Mouse (Mus musculus): ENCODE measurements around the gene Fgb. TPM values are rescaled to one million over a fixed set of nuclear protein-coding genes. Genes with fewer than 3 reads are reported as not detected.

Gene Fgb
- polyA plus RNA-seq, 1 experiment: 0.11 TPM

DNA sequence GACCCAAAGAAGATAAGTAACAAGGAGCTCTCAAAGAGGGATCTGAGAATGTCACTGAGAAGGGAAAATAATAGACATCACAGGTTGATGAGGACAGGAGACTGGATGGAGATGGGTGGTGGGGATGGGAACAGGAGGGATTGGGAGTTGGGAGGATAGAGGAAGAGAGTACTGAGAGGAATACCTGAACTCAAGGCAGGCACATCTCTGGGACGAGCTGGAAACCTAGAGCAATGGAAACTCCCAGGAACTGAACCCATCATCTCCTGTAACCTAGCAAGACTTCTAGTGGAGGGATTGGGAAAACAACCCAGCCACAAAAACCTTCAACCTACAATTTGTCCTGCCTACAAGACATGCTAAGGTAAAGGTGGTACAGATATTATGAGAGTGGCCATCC is 33.4 kb downstream of the Fgb start:
- TF ChIP-seq POLR2A (IDR thresholded peaks at IDR 0.05; ENCODE audit: control insufficient read depth, low read depth, low read length) (no peak), CTCF (IDR thresholded peaks at IDR 0.05; ENCODE audit: control insufficient read depth, insufficient read depth, insufficient replicate concordance, low read depth, low read length) (no peak)
- Histone ChIP-seq H3K36me3 (ENCODE audit: control insufficient read depth, insufficient read depth, low read length) (no peaks in the 10 kb centered on the region), H3K27me3 (ENCODE audit: control insufficient read depth, insufficient read depth, low read length) (no peaks in the 10 kb centered on the region), H3K4me3 (ENCODE audit: control insufficient read depth, low read depth, low read length) (no peak overlapping the region), H3K4me1 (ENCODE audit: control insufficient read depth, insufficient read depth, low read length) (no peaks in the 10 kb centered on the region), H3K27ac (ENCODE audit: control insufficient read depth, insufficient read depth, low read depth, low read length) (no peak overlapping the region)

DNA sequence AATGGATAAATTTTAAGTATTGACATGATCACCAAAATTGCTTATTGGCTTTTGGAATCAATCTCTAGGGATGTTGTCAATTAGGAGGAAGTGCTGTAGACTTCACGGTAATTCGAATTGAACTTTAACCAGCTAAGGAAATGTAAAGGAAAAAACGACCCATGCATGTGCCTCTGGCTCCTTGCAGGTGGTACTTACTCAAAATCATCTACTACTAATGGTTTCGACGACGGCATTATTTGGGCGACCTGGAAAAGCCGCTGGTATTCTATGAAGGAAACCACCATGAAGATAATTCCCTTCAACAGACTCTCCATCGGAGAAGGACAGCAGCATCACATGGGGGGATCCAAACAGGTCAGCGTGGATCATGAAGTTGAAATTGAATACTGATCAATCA is 35.7 kb downstream of the Fgb start:
- H3K36me3 ChIP-seq (ENCODE audit: control insufficient read depth, insufficient read depth, low read length): no peaks in the 10 kb centered on the region
- no peaks in the 10 kb centered on the region for H3K27me3 ChIP-seq (ENCODE audit: control insufficient read depth, insufficient read depth, low read length)
- no peaks in the 10 kb centered on the region for H3K4me1 ChIP-seq (ENCODE audit: control insufficient read depth, insufficient read depth, low read length)
- H3K27ac ChIP-seq (ENCODE audit: control insufficient read depth, insufficient read depth, low read depth, low read length): no peak overlapping the region
- no peak for TF ChIP-seq POLR2A (IDR thresholded peaks at IDR 0.05; ENCODE audit: control insufficient read depth, low read depth, low read length)
- no peak for TF ChIP-seq CTCF (IDR thresholded peaks at IDR 0.05; ENCODE audit: control insufficient read depth, insufficient read depth, insufficient replicate concordance, low read depth, low read length)
- no peak overlapping the region for H3K4me3 ChIP-seq (ENCODE audit: control insufficient read depth, low read depth, low read length)

DNA sequence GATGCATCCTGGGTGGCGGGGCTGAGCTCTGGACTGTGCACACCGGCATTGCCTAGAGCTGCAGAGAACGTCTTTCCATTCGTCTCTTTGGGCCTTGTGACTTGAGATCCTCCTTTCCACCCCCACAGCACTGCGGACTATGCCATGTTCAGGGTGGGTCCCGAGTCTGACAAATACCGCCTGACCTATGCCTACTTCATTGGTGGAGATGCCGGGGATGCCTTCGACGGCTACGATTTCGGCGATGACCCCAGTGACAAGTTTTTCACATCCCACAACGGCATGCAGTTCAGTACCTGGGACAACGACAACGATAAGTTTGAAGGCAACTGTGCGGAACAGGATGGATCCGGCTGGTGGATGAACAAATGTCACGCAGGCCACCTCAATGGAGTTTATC is 37.0 kb downstream of the Fgb start:
- no peaks in the 10 kb centered on the region for H3K36me3 ChIP-seq (ENCODE audit: control insufficient read depth, insufficient read depth, low read length)
- no peaks in the 10 kb centered on the region for H3K4me1 ChIP-seq (ENCODE audit: control insufficient read depth, insufficient read depth, low read length)
- TF ChIP-seq POLR2A (IDR thresholded peaks at IDR 0.05; ENCODE audit: control insufficient read depth, low read depth, low read length) (no peak), CTCF (IDR thresholded peaks at IDR 0.05; ENCODE audit: control insufficient read depth, insufficient read depth, insufficient replicate concordance, low read depth, low read length) (no peak)
- H3K27me3 ChIP-seq (ENCODE audit: control insufficient read depth, insufficient read depth, low read length): no peaks in the 10 kb centered on the region
- H3K4me3 ChIP-seq (ENCODE audit: control insufficient read depth, low read depth, low read length): no peak overlapping the region
- H3K27ac ChIP-seq (ENCODE audit: control insufficient read depth, insufficient read depth, low read depth, low read length): no peak overlapping the region

DNA sequence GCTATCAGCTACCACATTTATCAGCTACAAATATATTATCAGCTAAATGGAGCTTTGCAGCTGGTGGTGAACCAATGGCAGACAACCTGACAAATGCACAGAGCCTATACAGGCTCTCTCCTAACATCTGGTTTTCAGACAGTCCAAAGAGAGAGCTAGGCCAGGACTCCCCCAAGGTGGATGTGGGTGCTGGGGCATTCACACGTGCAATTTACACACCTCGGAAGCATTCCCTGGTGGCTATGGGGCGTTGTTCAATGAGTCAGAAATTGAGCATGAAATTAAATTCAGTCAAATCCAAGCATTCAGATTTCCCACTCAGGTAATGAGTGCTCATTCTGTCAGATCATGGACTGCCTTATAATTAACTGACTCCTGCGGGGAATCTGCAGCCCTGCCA is 38.1 kb downstream of the Fgb start:
- Histone ChIP-seq H3K4me1 (ENCODE audit: control insufficient read depth, insufficient read depth, low read length) (no peaks in the 10 kb centered on the region), H3K27ac (ENCODE audit: control insufficient read depth, insufficient read depth, low read depth, low read length) (no peak overlapping the region), H3K36me3 (ENCODE audit: control insufficient read depth, insufficient read depth, low read length) (no peaks in the 10 kb centered on the region), H3K27me3 (ENCODE audit: control insufficient read depth, insufficient read depth, low read length) (no peaks in the 10 kb centered on the region), H3K4me3 (ENCODE audit: control insufficient read depth, low read depth, low read length) (no peak overlapping the region)
- TF ChIP-seq POLR2A (IDR thresholded peaks at IDR 0.05; ENCODE audit: control insufficient read depth, low read depth, low read length): no peak
- no peak for TF ChIP-seq CTCF (IDR thresholded peaks at IDR 0.05; ENCODE audit: control insufficient read depth, insufficient read depth, insufficient replicate concordance, low read depth, low read length)

DNA sequence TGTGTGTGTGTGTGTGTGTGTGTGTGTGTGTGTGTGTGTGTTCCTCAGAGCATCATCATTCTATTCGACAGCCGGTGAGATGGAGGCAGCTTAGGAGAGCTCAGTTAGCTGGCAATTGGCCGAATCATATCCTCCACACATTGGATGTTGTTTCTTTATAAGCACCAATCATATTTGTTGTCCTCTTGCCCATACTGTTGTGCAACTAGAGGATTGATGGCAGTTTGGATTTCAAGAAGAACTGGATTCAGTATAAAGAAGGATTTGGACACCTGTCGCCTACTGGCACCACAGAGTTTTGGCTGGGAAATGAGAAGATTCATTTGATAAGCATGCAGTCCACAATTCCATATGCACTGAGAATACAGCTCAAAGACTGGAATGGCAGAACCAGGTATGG is 38.5 kb downstream of the Fgb start:
- no peaks in the 10 kb centered on the region for H3K4me1 ChIP-seq (ENCODE audit: control insufficient read depth, insufficient read depth, low read length)
- no peaks in the 10 kb centered on the region for H3K27me3 ChIP-seq (ENCODE audit: control insufficient read depth, insufficient read depth, low read length)
- H3K4me3 ChIP-seq (ENCODE audit: control insufficient read depth, low read depth, low read length): no peak overlapping the region
- no peak overlapping the region for H3K27ac ChIP-seq (ENCODE audit: control insufficient read depth, insufficient read depth, low read depth, low read length)
- H3K36me3 ChIP-seq (ENCODE audit: control insufficient read depth, insufficient read depth, low read length): no peaks in the 10 kb centered on the region
- TF ChIP-seq POLR2A (IDR thresholded peaks at IDR 0.05; ENCODE audit: control insufficient read depth, low read depth, low read length): no peak
- TF ChIP-seq CTCF (IDR thresholded peaks at IDR 0.05; ENCODE audit: control insufficient read depth, insufficient read depth, insufficient replicate concordance, low read depth, low read length): no peak

DNA sequence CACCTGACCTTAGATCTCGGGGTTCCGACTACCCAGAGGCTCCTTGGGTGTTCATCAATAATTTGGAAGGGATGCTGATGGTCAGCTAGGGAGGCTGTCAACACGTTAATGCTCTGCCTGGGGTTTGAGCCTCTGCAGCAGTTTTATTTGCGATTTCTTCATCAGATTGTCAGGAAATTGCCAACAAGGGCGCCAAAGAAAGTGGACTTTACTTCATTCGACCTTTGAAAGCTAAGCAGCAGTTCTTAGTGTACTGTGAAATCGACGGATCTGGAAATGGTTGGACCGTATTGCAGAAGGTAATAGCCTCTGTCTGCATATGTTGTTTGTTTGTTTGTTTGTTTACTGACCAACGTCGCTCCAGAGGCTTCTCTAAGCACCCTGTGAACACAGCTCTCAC is 39.4 kb downstream of the Fgb start:
- H3K36me3 ChIP-seq (ENCODE audit: control insufficient read depth, insufficient read depth, low read length): no peaks in the 10 kb centered on the region
- no peak for TF ChIP-seq POLR2A (IDR thresholded peaks at IDR 0.05; ENCODE audit: control insufficient read depth, low read depth, low read length)
- no peak for TF ChIP-seq CTCF (IDR thresholded peaks at IDR 0.05; ENCODE audit: control insufficient read depth, insufficient read depth, insufficient replicate concordance, low read depth, low read length)
- H3K27me3 ChIP-seq (ENCODE audit: control insufficient read depth, insufficient read depth, low read length): no peaks in the 10 kb centered on the region
- H3K4me3 ChIP-seq (ENCODE audit: control insufficient read depth, low read depth, low read length): no peak overlapping the region
- H3K27ac ChIP-seq (ENCODE audit: control insufficient read depth, insufficient read depth, low read depth, low read length): no peak overlapping the region
- H3K4me1 ChIP-seq (ENCODE audit: control insufficient read depth, insufficient read depth, low read length): no peaks in the 10 kb centered on the region

DNA sequence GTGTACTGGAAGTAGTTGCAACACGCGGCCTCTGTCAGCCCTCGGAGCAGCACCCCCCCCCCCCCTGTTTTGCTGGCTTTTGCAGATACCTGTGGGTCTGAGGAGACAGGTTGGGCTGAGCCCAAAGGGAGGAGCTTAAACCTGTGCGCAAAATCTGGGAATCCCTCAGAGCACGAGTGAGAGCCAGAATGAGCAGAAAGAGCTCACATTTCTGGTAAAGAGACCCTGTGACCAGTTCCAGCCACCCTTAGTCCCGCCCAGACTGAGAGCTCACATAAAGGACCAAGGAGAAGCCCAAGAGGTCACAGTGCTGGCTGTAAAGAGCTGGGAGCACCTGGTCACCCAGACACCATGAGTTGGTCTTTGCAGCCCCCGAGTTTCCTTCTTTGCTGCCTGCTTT is 42.1 kb downstream of the Fgb start, which contains the start of gene Fgg:
Gene Fgg, plus strand, starts transcription at position 168 of the 400 bp plus-strand sequence.
- Histone ChIP-seq H3K27ac (ENCODE audit: control insufficient read depth, insufficient read depth, low read depth, low read length) (no peak within 1 kb of the TSS), H3K36me3 (ENCODE audit: control insufficient read depth, insufficient read depth, low read length) (no peaks in the 10 kb centered on the region), H3K27me3 (ENCODE audit: control insufficient read depth, insufficient read depth, low read length) (no peaks in the 10 kb centered on the region), H3K4me3 (ENCODE audit: control insufficient read depth, low read depth, low read length) (no peak within 1 kb of the TSS), H3K4me1 (ENCODE audit: control insufficient read depth, insufficient read depth, low read length) (no peaks in the 10 kb centered on the region)
- no peak for TF ChIP-seq POLR2A (IDR thresholded peaks at IDR 0.05; ENCODE audit: control insufficient read depth, low read depth, low read length)
- TF ChIP-seq CTCF (IDR thresholded peaks at IDR 0.05; ENCODE audit: control insufficient read depth, insufficient read depth, insufficient replicate concordance, low read depth, low read length): no peak

DNA sequence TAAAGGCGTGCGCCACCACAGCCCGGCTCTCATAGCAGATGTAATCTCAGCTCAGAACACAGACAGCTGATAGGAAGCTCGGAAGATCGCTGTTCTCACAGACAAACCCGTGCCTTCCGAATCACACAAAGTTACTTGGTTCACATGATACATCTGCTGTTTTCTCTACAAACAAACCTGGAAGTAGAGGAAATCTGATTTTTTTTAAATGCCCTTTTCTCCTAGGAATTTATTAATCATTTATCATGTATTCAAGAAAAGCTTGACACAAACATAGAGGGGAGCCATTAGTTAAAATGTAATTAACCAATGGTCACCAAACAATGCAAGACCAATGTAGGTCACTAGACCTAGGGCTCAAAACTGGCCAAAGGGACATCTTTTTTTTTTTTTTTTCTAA is 44.9 kb downstream of the Fgb start:
- no peak overlapping the region for H3K27ac ChIP-seq (ENCODE audit: control insufficient read depth, insufficient read depth, low read depth, low read length)
- TF ChIP-seq POLR2A (IDR thresholded peaks at IDR 0.05; ENCODE audit: control insufficient read depth, low read depth, low read length) (no peak), CTCF (IDR thresholded peaks at IDR 0.05; ENCODE audit: control insufficient read depth, insufficient read depth, insufficient replicate concordance, low read depth, low read length) (no peak)
- H3K4me1 ChIP-seq (ENCODE audit: control insufficient read depth, insufficient read depth, low read length): no peaks in the 10 kb centered on the region
- no peaks in the 10 kb centered on the region for H3K27me3 ChIP-seq (ENCODE audit: control insufficient read depth, insufficient read depth, low read length)
- H3K4me3 ChIP-seq (ENCODE audit: control insufficient read depth, low read depth, low read length): no peak overlapping the region
- no peaks in the 10 kb centered on the region for H3K36me3 ChIP-seq (ENCODE audit: control insufficient read depth, insufficient read depth, low read length)
